Mouse (Mus musculus) cerebellum, adult 2 months (tissue): ENCODE results near the gene Ate1.

ENCODE experiments used
- CTCF ChIP-seq: fragments of 200-500 bp; IDR thresholded peaks from 2 replicates; pipeline ENCODE4 v1.5.1; 2011; ENCODE audit warnings: low read depth, mild to moderate bottlenecking, control low read depth, low read length, moderate library complexity, borderline replicate concordance; ENCODE audit not compliant: insufficient read depth
- POLR2A ChIP-seq: fragments of 200-500 bp; IDR thresholded peaks from 2 replicates; pipeline ENCODE4 v1.6.1; 2011; ENCODE audit warnings: low read length, control low read depth, borderline replicate concordance; ENCODE audit not compliant: insufficient read depth

DNA sequence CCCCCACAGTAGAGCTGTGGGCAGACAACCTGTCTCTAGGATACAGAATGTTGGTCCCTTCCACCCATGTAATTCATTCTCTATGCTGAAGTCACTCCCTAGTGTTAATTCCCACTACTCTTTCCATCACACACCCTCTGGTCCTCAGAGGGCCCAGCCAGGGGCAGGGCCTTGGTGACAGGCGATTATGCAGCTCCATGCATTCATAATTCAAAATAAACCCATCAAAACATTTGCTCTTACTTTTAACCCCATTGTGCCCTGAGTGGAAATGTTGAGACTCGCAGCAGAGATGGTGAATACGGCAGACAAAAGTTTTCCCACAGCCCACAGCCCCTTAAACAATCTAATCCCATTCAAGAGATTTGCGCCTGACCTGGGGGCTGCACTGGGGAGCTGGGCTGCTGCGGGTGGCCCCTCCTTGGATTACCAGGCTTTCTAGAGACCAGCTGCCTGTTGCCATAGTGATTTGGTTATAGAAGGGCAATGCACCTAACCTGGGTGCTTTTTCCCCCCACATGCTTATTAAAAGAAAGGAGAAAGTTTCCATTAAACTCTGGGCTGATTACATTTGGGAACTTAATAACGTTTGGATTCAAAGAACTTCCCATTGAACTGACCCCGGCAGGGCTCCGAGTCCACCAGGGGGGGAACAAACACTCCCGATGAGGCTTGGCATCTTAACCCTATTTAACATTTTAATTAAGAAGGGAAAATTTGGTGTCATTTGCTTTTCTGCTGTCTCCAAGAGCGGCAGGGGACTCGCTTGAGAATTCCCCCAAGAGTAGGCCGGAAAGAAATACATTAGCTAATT lies 152.7 kb downstream of the Ate1 start:
- TF ChIP-seq POLR2A (no peak), CTCF (no peak)
